Mouse (Mus musculus): ENCODE data around the gene Rundc1. TPM values are rescaled to one million over a fixed set of nuclear protein-coding genes. Genes with fewer than 3 reads are reported as not detected.
A peak's percentile ranks its signal among the peaks of the same experiment; 100 is the strongest.
"Not testable (repeated sequence)": the region's sequence is repeated elsewhere in the genome, so short reads cannot be mapped to it uniquely, and the experiment has no call there.

Gene Rundc1
- polyA plus RNA-seq, 2 experiments = 2.9 to 3.9 TPM

DNA sequence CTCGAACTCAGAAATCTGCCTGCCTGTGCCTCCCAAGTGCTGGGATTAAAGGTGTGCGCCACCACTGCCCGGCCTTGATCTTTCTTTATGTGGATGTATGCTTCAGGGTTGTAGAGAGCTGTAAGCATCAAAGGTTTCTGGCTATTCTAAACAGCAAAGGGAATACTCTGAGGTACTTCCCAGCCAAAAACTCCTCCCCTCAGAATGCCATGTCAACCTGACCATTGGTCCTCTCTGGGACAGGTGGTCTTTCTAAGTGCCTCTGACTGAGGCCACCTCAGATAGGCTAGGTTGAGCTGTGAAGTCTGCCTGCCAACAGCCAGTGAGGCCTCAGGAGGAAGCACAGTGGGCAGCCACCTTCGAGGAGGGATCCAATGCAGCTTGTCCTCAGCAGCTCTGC is 24.0 kb downstream of the Rundc1 start:
- peak overlapping the region; percentile 90 for H3K9ac ChIP-seq (replicated peaks)

DNA sequence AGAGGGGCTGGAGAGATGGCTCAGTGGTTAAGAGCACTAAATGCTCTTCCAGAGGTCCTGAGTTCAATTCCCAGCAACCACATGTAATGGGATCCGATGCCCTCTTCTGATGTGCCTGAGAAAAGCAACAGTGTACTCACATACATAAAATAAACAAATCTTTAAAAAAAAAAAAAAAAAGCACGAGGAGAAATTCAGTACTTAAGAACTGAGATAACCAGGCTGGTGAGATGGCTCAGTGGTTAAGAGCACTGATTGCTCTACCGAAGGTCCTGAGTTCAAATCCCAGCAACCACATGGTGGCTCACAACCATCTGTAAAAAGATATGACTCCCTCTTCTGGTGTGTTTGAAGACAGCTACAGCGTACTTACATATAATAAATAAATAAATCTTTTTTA is 24.7 kb downstream of the Rundc1 start:
- not testable (repeated sequence) for H3K27me3 ChIP-seq (ENCODE audit: control insufficient read depth, insufficient read depth, low read length); DNase-seq (ENCODE audit: low read depth in 3 of 3, low spot score in 3 of 3); ATAC-seq (ENCODE audit: insufficient read depth); H3K9me3 ChIP-seq (ENCODE audit: control insufficient read depth, low read length)
- Histone ChIP-seq H3K4me3 (ENCODE audit: insufficient read depth in 1 of 2, low read depth in 2 of 2, low read length in 2 of 2) (peak overlapping the region in 1 of 2 experiments; percentile 90; a peak in 1 of 4 replicates), H3K4me1 (replicated peaks; ENCODE audit: control insufficient read depth in 2 of 2, insufficient read depth in 2 of 2, low read length in 1 of 2) (peaks cover 13 to 25% of the 10 kb centered on the region in 2 experiments), H3K4me2 (ENCODE audit: low read depth) (peak overlapping the region; percentile 78), H3K36me3 (replicated peaks; ENCODE audit: control insufficient read depth, insufficient read depth, low read depth) (peaks cover 11% of the 10 kb centered on the region), H3K9ac (replicated peaks) (peak overlapping the region; percentile 90; the same call in 1 of the 2 replicates), H3K27ac (peak overlapping the region; percentile 95)
- WGBS (ENCODE audit: insufficient replicate concordance) = 65% methylated on average over 4 of the region's 4 CpGs

More for the DNA sequence above, 24.0 kb downstream of the Rundc1 start:
- DNase-seq (ENCODE audit: low read depth in 3 of 3, low spot score in 3 of 3) (no peak), ATAC-seq (ENCODE audit: insufficient read depth) (peak; percentile 25; the same call in 1 of the 2 replicates)
- Histone ChIP-seq H3K27me3 (ENCODE audit: control insufficient read depth, insufficient read depth, low read length) (no peaks in the 10 kb centered on the region), H3K36me3 (replicated peaks; ENCODE audit: control insufficient read depth, insufficient read depth, low read depth) (peaks cover 18% of the 10 kb centered on the region), H3K27ac (peak overlapping the region; percentile 95), H3K9me3 (ENCODE audit: control insufficient read depth, low read length) (no peaks in the 10 kb centered on the region), H3K4me1 (replicated peaks; ENCODE audit: control insufficient read depth in 2 of 2, insufficient read depth in 2 of 2, low read length in 1 of 2) (peaks cover 13 to 32% of the 10 kb centered on the region in 2 experiments), H3K4me3 (ENCODE audit: insufficient read depth in 1 of 2, low read depth in 2 of 2, low read length in 2 of 2) (peak overlapping the region; percentile 90 to 96), H3K4me2 (ENCODE audit: low read depth) (peak overlapping the region; percentile 78)
- 31% methylated on average over 4 of the region's 4 CpGs for WGBS (ENCODE audit: insufficient replicate concordance)
- TF ChIP-seq CTCF (IDR thresholded peaks at IDR 0.05; ENCODE audit: low read depth) (peak; percentile 4; the same call in 1 of the 2 replicates), EP300 (IDR thresholded peaks at IDR 0.05; ENCODE audit: low read depth) (no peak)

DNA sequence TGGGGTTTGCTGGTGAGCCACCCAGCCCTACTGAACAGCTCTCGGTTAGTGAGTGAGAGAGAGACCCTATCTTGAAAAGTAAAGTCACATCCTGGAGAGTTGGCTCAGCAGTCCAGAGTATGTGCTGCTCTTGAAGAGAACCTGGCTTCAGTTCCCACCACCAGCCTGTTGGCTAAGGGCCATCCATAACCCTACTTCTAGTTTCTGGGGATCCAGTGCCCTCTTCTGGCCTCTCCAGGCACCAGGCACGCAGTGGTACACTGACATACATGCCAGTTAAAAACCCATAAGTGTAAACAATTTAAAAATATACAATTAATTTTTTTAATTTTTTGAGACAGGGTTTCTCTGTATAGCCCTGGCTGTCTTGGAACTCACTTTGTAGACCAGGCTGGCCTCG is 25.5 kb downstream of the Rundc1 start:
- no peak overlapping the region for H3K4me3 ChIP-seq (ENCODE audit: insufficient read depth in 1 of 2, low read depth in 2 of 2, low read length in 2 of 2)
- no peak overlapping the region for H3K9ac ChIP-seq (replicated peaks)
- no peak overlapping the region for H3K27ac ChIP-seq
- H3K9me3 ChIP-seq (ENCODE audit: control insufficient read depth, low read length) = no peaks in the 10 kb centered on the region
- ATAC-seq (ENCODE audit: insufficient read depth) (no peak), DNase-seq (ENCODE audit: low read depth in 3 of 3, low spot score in 3 of 3) (no peak)
- H3K4me1 ChIP-seq (replicated peaks; ENCODE audit: control insufficient read depth in 2 of 2, insufficient read depth in 2 of 2, low read length in 1 of 2) = peaks cover 13 to 22% of the 10 kb centered on the region in 2 experiments
- WGBS (ENCODE audit: insufficient replicate concordance) = 84% methylated on average over 3 of the region's 3 CpGs
- peaks cover 4% of the 10 kb centered on the region; the same call in 1 of the 2 replicates for H3K36me3 ChIP-seq (replicated peaks; ENCODE audit: control insufficient read depth, insufficient read depth, low read depth)
- TF ChIP-seq CTCF (IDR thresholded peaks at IDR 0.05; ENCODE audit: low read depth) (peak; percentile 68), EP300 (IDR thresholded peaks at IDR 0.05; ENCODE audit: low read depth) (no peak)
- no peaks in the 10 kb centered on the region for H3K27me3 ChIP-seq (ENCODE audit: control insufficient read depth, insufficient read depth, low read length)
- H3K4me2 ChIP-seq (ENCODE audit: low read depth) = no peak overlapping the region

DNA sequence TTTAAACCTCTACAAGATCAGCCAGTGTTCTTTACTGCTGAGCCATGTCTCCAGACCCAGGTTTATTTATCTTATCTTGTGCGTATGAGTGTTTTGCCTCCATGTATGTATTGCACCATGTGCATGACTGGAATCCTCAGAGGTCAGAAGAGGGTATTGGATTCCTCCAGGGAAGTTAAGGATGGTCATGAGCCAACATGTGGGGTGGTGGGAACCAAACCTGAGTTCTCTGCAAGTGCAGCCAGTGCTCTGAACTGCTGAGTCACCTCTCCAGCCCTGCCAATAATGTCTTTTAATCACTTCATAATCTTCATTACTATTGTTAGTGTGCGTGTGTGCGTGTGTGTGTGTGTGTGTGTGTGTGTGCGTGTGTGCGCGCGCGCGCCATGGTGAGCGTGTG is 26.7 kb downstream of the Rundc1 start:
- H3K4me1 ChIP-seq (replicated peaks; ENCODE audit: control insufficient read depth in 2 of 2, insufficient read depth in 2 of 2, low read length in 1 of 2) = peaks cover 13 to 22% of the 10 kb centered on the region in 2 experiments
- no peak for DNase-seq (ENCODE audit: low read depth in 3 of 3, low spot score in 3 of 3)
- H3K36me3 ChIP-seq (replicated peaks; ENCODE audit: control insufficient read depth, insufficient read depth, low read depth) = no peaks in the 10 kb centered on the region; the same call in 1 of the 2 replicates
- no peak overlapping the region for H3K9ac ChIP-seq (replicated peaks)
- H3K4me2 ChIP-seq (ENCODE audit: low read depth) = no peak overlapping the region
- no peaks in the 10 kb centered on the region for H3K27me3 ChIP-seq (ENCODE audit: control insufficient read depth, insufficient read depth, low read length)
- TF ChIP-seq CTCF (IDR thresholded peaks at IDR 0.05; ENCODE audit: low read depth) = no peak
- no peak for TF ChIP-seq EP300 (IDR thresholded peaks at IDR 0.05; ENCODE audit: low read depth)
- H3K4me3 ChIP-seq (ENCODE audit: insufficient read depth in 1 of 2, low read depth in 2 of 2, low read length in 2 of 2) = no peak overlapping the region
- no peaks in the 10 kb centered on the region for H3K9me3 ChIP-seq (ENCODE audit: control insufficient read depth, low read length)
- no peak overlapping the region for H3K27ac ChIP-seq
- 86% methylated on average over 10 of the region's 10 CpGs for WGBS (ENCODE audit: insufficient replicate concordance)
- no peak for ATAC-seq (ENCODE audit: insufficient read depth)

DNA sequence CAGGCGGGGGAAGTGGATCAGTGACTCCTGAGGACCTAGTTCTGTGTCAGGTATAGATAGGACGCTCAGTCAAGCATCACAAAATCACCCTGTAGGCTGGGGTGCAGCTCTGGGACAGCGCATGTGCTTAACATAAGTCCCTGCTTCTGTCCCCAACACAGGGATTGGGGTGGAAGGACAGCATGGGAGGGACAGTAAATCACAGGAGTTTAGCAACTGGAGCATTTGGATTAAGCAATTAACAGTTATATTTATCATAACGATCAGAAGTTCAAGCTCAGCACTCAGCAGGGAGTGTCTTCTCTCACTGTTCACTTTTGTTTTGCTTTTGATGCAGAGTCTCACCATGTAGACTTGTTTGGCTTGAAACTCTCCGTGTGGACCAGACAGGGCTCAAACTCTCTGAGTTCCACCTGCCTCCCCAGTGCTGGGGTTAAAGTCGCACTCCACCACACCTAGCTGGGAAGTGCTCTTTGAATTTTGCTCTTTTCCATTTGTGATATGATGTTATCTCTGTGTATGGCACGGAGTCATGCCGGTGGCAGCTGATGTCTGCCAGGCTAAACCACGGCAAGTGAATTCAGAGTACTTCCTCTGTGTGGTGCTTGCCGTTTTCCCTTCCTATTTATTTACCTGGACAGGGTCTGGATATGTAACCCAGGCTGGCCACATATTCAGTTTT is 27.3 kb downstream of the Rundc1 start:
- no peak overlapping the region for H3K4me2 ChIP-seq (ENCODE audit: low read depth)
- WGBS (ENCODE audit: insufficient replicate concordance) = 49% methylated on average over 10 of the region's 10 CpGs

More for the DNA sequence above, 27.3 kb downstream of the Rundc1 start:
- H3K4me3 ChIP-seq (ENCODE audit: insufficient read depth in 1 of 2, low read depth in 2 of 2, low read length in 2 of 2) = no peak overlapping the region
- no peak overlapping the region for H3K27ac ChIP-seq
- no peak for TF ChIP-seq EP300 (IDR thresholded peaks at IDR 0.05; ENCODE audit: low read depth)
- TF ChIP-seq CTCF (IDR thresholded peaks at IDR 0.05; ENCODE audit: low read depth) = no peak
- H3K9ac ChIP-seq (replicated peaks) = no peak overlapping the region
- no peaks in the 10 kb centered on the region for H3K27me3 ChIP-seq (ENCODE audit: control insufficient read depth, insufficient read depth, low read length)
- peaks cover 13 to 22% of the 10 kb centered on the region in 2 experiments for H3K4me1 ChIP-seq (replicated peaks; ENCODE audit: control insufficient read depth in 2 of 2, insufficient read depth in 2 of 2, low read length in 1 of 2)
- no peaks in the 10 kb centered on the region; the same call in none of the 2 replicates for H3K36me3 ChIP-seq (replicated peaks; ENCODE audit: control insufficient read depth, insufficient read depth, low read depth)
- H3K9me3 ChIP-seq (ENCODE audit: control insufficient read depth, low read length) = no peaks in the 10 kb centered on the region
- no peak for DNase-seq (ENCODE audit: low read depth in 3 of 3, low spot score in 3 of 3)
- no peak for ATAC-seq (ENCODE audit: insufficient read depth)
